Mouse (Mus musculus): ENCODE data around the gene Zdhhc6.

Zdhhc6 gene

DNA sequence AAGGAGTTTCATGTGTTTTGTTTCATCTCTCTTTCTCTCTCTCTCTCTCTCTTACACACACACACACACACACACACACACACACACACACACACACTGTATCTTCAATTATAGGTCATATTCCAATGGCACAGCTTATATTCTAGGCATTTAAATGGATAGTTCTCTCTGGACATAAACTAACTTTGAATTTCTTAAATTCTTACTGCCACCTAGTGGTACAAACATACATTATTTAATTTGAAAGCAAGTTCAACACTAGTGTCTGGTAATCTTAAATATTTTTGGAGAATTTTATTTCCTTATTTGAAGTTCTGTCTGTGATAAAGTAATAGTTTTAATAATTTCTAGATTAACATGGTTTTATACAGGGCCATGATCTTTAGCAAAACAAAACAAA, 10.8 kb downstream of the Zdhhc6 start:
- DNase-seq (ENCODE audit: extremely low spot score, low spot score): no peak

DNA sequence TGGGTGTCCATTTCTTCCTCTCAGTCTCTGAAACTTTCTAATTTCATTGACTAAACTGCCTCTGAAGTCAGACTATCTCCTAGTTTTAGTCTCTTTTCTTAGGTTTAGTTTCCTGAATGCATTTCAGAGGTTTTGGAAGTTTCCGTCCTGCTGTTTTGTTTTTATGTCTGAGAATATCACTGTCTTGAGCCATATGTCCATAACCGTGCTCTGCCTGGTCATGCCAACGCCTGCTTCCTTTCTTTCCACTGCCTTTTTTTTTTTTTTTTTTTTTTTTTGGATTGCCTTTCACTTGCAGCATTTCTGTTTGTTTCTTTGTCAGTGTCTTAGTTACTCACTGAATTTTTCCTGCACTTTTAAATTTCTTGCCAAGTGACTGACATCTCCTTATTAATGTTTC, 15.3 kb downstream of the Zdhhc6 start:
- DNase-seq (ENCODE audit: extremely low spot score, low spot score): no peak

DNA sequence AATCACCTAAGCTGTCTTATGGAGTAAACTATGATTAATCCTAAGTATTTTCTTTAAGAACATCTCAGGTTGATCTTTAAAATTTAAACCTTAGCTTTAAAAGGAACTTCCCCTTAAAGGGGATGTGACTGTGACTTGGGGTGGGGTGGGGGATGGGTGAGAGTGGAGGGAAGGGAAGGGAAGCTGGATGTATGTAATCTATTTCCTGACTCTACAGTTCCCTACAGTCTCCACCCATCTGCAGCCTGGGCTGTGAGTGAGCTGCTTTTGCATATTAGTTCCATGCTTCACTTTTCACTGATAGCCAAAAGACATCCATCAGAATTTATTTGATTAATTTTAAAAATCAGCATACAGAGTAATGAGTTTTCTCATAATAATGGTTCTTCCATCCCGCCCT, 16.5 kb downstream of the Zdhhc6 start:
- DNase-seq (ENCODE audit: extremely low spot score, low spot score): no peak

DNA sequence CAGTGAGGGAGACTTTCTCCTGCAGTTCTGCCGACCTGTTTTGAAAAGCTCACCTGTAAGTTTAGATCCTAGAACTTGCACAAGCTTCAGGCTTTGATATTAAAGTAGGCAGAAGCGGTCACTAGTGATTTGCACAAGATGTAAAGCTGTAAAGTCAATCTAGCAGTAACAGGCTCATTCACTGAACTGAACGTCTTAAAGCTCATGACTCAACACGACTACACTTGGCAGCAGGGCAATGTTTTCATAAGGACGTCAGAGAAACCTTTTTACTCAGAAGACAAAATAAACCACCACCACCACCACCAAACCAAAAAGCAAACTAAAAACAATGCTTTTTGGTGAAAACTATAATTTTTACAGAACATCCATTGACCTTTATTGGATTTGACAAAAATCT, 17.9 kb downstream of the Zdhhc6 start:
- DNase-seq (ENCODE audit: extremely low spot score, low spot score): no peak

GRCm38 (mm10) chr19:55297489-55297888, 18.3 kb downstream of the Zdhhc6 start:
- DNase-seq (ENCODE audit: extremely low spot score, low spot score): no peak

- DNase-seq (ENCODE audit: extremely low spot score, low spot score): no peak
These were observed 19.5 kb downstream of the Zdhhc6 start for GRCm38 (mm10) chr19:55296301-55296700.

DNA sequence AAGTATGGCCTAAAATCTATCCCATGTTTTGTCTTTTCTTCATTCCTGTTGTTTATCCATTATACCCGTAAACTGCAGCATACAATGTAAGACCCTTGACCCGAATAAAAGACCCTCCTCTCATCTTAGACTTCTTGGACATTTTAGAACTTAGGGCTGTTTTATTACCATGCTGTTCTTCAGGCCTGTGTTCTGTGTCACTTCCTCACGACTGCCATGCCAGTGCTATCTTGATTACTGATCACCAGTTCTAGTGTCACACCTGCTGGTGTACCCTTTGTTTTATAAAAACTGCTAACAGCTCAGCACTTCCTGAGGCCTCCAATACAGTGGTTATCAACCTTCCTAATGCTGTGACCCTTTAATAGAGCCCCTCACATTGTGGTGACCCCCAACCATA, 20.3 kb downstream of the Zdhhc6 start:
- no peak for DNase-seq (ENCODE audit: extremely low spot score, low spot score)

GRCm38 (mm10) chr19:55295075-55295474, 20.8 kb downstream of the Zdhhc6 start:
- DNase-seq (ENCODE audit: extremely low spot score, low spot score): no peak

- no peak for DNase-seq (ENCODE audit: extremely low spot score, low spot score)
These were observed 22.7 kb downstream of the Zdhhc6 start for GRCm38 (mm10) chr19:55293175-55293574.

GRCm38 (mm10) chr19:55292210-55292850, 23.5 kb downstream of the Zdhhc6 start:
- no peak for DNase-seq (ENCODE audit: extremely low spot score, low spot score)

DNA sequence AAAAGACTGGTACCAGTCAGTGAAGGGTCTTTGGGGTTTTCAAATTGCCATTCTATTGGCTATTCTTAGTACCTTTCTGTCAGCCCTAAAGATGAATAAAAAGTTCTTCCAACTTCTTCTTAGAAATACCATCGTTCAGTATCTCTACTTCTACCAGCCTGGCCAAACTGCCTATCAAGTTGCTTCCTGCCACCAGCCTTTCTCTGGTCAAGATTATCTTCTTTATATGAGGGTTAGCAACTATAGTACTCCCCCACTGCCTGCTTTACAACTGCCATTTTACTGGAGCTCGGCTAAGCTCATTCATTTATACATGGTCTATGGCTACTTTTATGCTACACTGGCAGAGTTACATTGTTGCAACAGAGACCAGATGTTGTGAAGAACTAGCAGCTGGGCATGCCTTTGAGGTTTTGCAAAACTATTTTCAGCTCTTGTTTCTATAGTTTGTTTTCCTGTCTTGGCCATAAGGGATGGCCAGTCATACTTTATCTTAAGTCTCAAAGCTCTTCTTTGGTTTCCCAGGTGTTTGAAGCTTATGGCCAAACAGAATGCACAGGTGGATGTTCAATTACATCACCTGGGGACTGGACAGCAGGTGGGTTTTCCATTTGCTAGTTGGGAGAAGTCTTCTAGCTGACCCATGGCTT, 25.1 kb downstream of the Zdhhc6 start:
- DNase-seq (ENCODE audit: extremely low spot score, low spot score): no peak

- DNase-seq (ENCODE audit: extremely low spot score, low spot score): no peak
These were observed 26.9 kb downstream of the Zdhhc6 start for GRCm38 (mm10) chr19:55288974-55289373.

- DNase-seq (ENCODE audit: extremely low spot score, low spot score): no peak
These were observed 29.8 kb downstream of the Zdhhc6 start for GRCm38 (mm10) chr19:55286034-55286433.

GRCm38 (mm10) chr19:55284093-55284492, 31.7 kb downstream of the Zdhhc6 start:
- DNase-seq (ENCODE audit: extremely low spot score, low spot score): no peak

DNA sequence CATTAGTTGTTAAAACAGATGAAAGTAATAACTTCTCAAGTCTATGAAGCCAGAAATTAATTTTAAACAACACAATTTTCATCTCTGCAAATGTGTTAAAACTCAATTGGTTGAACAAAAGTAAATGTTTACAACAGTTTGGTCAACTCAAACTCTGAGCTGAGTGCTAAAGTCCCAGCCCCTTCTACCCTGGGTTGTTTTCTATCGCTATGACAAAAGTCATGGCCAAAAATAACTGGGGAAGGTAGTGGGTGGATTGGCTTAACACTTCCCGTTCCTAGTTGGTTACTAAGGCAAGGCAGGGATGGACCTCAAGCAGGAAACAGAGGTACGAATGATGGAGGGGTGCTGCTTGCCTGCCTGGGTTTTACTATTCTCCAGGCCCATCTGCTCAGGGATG, 39.1 kb downstream of the Zdhhc6 start:
- no peak for DNase-seq (ENCODE audit: extremely low spot score, low spot score)

DNA sequence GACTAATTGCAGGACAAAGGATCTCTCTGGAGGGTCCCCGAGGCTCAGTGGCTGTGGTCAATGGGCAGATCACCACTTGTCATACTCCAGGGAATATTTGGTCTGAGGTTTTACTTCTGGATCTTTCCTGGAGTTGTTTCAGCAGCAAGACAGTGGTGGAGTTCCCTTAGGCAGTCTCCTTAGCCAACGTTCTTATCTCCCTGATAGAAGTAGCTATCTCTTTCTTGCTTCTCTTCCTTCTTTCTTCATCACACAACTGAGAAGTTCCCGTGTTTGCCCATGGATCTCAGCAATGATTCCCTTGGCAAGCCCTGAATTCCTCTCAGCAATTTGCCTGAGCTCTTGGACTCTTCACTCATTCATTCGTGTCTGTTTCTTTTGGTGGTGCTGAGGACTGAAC, 39.7 kb downstream of the Zdhhc6 start:
- no peak for DNase-seq (ENCODE audit: extremely low spot score, low spot score)

DNA sequence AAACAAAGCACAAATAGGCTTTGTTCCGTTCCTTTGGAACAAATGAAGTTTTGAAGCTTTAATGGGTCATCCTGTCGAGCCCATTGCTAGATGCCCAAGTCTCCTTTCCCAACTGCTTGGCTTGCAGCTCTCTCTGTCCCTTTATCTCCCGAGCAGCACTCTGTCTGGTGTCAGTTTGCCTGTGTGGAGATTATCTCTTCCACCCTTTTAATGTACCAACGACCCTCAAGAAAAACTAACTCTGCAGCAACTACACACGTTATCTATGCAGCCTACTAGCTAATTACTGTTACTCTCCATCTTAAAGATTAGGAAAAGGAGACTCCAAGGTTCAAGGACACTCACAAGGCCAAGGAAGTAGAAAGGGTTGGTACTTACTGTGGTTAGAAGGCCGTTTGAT, 42.5 kb downstream of the Zdhhc6 start:
- no peak for DNase-seq (ENCODE audit: extremely low spot score, low spot score)

- no peak for DNase-seq (ENCODE audit: extremely low spot score, low spot score)
These were observed 44.4 kb downstream of the Zdhhc6 start for GRCm38 (mm10) chr19:55271448-55271847.

DNA sequence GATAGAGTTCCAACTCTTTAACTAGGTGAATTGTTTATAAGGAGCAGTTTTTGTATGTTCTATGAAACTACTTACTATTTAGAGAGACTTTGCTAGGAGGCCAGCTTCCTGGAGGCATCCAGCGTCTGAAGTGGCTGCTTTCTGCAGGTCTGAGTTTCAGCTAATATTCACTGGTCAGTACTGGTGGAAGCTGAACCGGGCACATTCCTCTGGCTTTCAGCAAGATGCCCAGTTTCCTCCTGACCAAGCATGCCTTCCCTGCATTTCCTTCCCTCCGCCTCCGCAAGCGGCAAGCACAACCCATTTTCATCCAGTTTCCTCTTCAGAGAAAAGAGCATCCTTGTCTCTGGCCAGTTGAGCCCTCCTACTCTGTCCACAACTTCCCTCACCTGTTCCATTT, 46.8 kb downstream of the Zdhhc6 start:
- no peak for DNase-seq (ENCODE audit: extremely low spot score, low spot score)

DNA sequence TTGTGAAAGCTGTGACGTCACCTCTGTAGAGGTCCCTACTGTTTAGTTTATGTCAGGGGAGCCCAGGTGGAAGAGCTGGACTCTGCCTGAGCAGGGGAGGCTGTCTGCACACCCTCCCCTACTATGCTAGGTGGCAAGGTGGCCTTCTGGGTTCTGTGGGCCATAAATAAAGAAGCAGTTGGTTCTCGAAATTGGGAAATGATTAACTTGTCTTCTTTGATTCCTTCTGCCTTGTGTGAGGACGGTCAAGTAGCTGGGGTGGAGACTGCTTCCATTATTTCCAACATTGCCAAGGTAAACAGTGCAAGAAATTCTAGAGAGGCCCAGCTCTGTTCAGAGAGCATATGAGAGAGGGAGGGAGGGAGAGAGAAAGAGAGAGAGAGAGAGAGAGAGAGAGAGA, 47.7 kb downstream of the Zdhhc6 start:
- no peak for DNase-seq (ENCODE audit: extremely low spot score, low spot score)

- DNase-seq (ENCODE audit: extremely low spot score, low spot score): no peak
These were observed 49.0 kb downstream of the Zdhhc6 start for GRCm38 (mm10) chr19:55266786-55267185.

DNA sequence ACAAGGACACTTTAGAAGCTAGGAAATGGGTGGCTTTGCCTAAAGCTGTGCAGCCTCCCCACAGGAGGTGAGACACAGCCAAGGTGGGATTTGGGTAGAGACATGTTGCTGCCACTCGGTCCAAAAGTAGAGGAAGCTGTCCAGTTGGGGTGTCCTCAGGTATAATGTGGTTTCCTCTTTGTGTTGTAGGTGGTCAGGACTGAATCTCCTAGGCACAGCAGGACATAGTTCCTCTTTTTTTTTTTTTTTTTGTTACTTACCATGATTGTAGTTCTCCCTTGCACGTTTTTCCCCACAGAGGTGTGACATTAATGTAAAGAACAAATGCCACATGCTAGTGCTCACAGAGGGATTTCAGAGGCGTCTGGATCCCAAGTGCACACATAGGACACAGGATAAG, 50.6 kb downstream of the Zdhhc6 start:
- no peak for DNase-seq (ENCODE audit: extremely low spot score, low spot score)

DNA sequence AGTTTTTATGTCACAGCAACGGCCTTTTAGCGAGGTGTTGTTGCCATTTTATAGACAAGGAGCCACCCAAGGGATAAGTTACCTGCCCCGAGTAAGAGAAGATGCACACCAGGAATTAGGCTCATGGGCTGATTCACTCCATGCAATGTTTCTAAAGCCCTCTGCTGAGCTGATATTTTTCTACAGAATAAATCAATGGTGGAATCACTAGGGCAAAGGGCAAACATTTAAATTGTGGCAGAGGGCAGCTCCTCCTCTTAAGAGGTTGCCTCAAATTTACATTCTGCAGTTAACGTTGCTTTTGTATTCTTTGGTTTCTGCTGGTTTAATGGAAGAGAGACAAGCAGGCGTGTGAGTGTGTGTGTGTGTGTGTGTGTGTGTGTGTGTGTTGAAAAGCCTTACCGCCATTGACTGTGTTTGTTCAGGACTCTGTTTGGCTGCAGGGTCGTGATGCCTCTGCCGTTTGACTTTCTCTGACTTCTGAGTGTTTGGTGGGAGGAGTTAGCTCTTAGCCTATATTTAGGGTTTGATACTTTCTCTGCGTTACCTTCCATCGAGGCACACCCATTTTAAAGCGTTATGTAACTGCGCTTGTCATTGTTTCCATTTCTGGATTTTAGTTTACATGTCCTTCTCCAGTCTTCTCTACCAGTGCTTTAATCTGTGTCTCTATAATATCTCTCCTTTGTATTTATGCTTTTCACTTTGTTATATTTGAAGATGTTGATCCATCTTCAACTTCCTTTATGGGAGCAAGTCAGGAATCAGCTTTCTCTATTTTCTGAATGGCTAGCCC, 55.2 kb downstream of the Zdhhc6 start:
- no peak for DNase-seq (ENCODE audit: extremely low spot score, low spot score)

Data from neural tube, embryonic 10.5 days (tissue).